Mouse (Mus musculus): ENCODE measurements around the gene Slc22a7. TPM values are rescaled to one million over a fixed set of nuclear protein-coding genes. Genes with fewer than 3 reads are reported as not detected.

Slc22a7 gene
- polyA plus RNA-seq, 1 experiment from 2014 or later: not detected

- Histone ChIP-seq H3K4me1 (peaks cover 10% of the 10 kb centered on the region), H3K9ac (0 out of 2 replicates have a peak within 1 kb of the TSS, but pooled peaks have one; percentile 27), H3K36me3 (peaks cover 6% of the 10 kb centered on the region; the same call in 1 of the 2 replicates), H3K27ac (no peak within 1 kb of the TSS), H3K9me3 (replicated peaks) (no peaks in the 10 kb centered on the region), H3K4me3 (peak within 1 kb of the TSS; percentile 12; the same call in 1 of the 2 replicates), H3K27me3 (0 out of 2 replicates have a peak, but pooled peaks cover 5% of the 10 kb centered on the region), H3K4me2 (replicated peaks) (peak within 1 kb of the TSS; percentile 47)
- no peak for ATAC-seq (ENCODE audit: low FRiP score)
- WGBS: 11% methylated on average over 18 of the region's 18 CpGs
Observed at GRCm38 (mm10) chr17:46428761-46429414, 9.4 kb downstream of the Slc22a7 start, which contains the start of gene Crip3. Gene Crip3, plus strand, starts transcription at chr17:46428926.

GRCm38 (mm10) chr17:46426496-46426895 is 11.8 kb downstream of the Slc22a7 start:
- Histone ChIP-seq H3K4me2 (replicated peaks) (no peak overlapping the region), H3K9ac (no peak overlapping the region), H3K4me3 (no peak overlapping the region), H3K4me1 (peaks cover 8% of the 10 kb centered on the region), H3K36me3 (peaks cover 6% of the 10 kb centered on the region; the same call in 1 of the 2 replicates), H3K27ac (no peak overlapping the region), H3K9me3 (replicated peaks) (no peaks in the 10 kb centered on the region), H3K27me3 (0 out of 2 replicates have a peak, but pooled peaks cover 5% of the 10 kb centered on the region)
- ATAC-seq (ENCODE audit: low FRiP score): no peak

- Histone ChIP-seq H3K4me3 (no peak overlapping the region), H3K4me1 (no peaks in the 10 kb centered on the region), H3K9me3 (replicated peaks) (no peaks in the 10 kb centered on the region), H3K27ac (no peak overlapping the region), H3K36me3 (peaks cover 7% of the 10 kb centered on the region), H3K27me3 (no peaks in the 10 kb centered on the region), H3K4me2 (replicated peaks) (no peak overlapping the region), H3K9ac (no peak overlapping the region)
- no peak for ATAC-seq (ENCODE audit: low FRiP score)
Observed at GRCm38 (mm10) chr17:46419717-46420116, 18.5 kb downstream of the Slc22a7 start.

GRCm38 (mm10) chr17:46418628-46419027 is 19.6 kb downstream of the Slc22a7 start:
- Histone ChIP-seq H3K4me3 (no peak overlapping the region), H3K36me3 (peaks cover 13% of the 10 kb centered on the region), H3K4me2 (replicated peaks) (no peak overlapping the region), H3K4me1 (no peaks in the 10 kb centered on the region), H3K9me3 (replicated peaks) (no peaks in the 10 kb centered on the region), H3K9ac (no peak overlapping the region), H3K27ac (no peak overlapping the region), H3K27me3 (no peaks in the 10 kb centered on the region)
- no peak for ATAC-seq (ENCODE audit: low FRiP score)
- WGBS: 85% methylated on average over 5 of the region's 5 CpGs

- no peaks in the 10 kb centered on the region for H3K4me1 ChIP-seq
- H3K4me2 ChIP-seq (replicated peaks): no peak overlapping the region
- no peak for ATAC-seq (ENCODE audit: low FRiP score)
- peaks cover 66% of the 10 kb centered on the region for H3K36me3 ChIP-seq
- no peak overlapping the region for H3K4me3 ChIP-seq
- 58% methylated on average over 3 of the region's 3 CpGs for WGBS
- H3K27ac ChIP-seq: no peak overlapping the region
- H3K27me3 ChIP-seq: no peaks in the 10 kb centered on the region
- H3K9me3 ChIP-seq (replicated peaks): no peaks in the 10 kb centered on the region
- H3K9ac ChIP-seq: no peak overlapping the region
Observed at GRCm38 (mm10) chr17:46408478-46408877, 29.8 kb downstream of the Slc22a7 start.

- peaks cover 38% of the 10 kb centered on the region for H3K36me3 ChIP-seq
- H3K4me3 ChIP-seq: no peak overlapping the region
- H3K4me2 ChIP-seq (replicated peaks): no peak overlapping the region
- H3K4me1 ChIP-seq: no peaks in the 10 kb centered on the region
- no peak for ATAC-seq (ENCODE audit: low FRiP score)
- no peak overlapping the region for H3K9ac ChIP-seq
- H3K27ac ChIP-seq: no peak overlapping the region
- no peaks in the 10 kb centered on the region for H3K9me3 ChIP-seq (replicated peaks)
- no peaks in the 10 kb centered on the region for H3K27me3 ChIP-seq
- WGBS: 83% methylated on average over 1 of the region's 1 CpGs
Observed at GRCm38 (mm10) chr17:46394631-46395030, 43.6 kb downstream of the Slc22a7 start.

- Histone ChIP-seq H3K36me3 (peaks cover 37% of the 10 kb centered on the region), H3K4me2 (replicated peaks) (no peak overlapping the region), H3K4me1 (no peaks in the 10 kb centered on the region), H3K9ac (no peak overlapping the region), H3K4me3 (no peak overlapping the region), H3K27ac (no peak overlapping the region), H3K9me3 (replicated peaks) (no peaks in the 10 kb centered on the region), H3K27me3 (no peaks in the 10 kb centered on the region)
- no peak for ATAC-seq (ENCODE audit: low FRiP score)
- 48% methylated on average over 2 of the region's 2 CpGs for WGBS
Observed at GRCm38 (mm10) chr17:46393012-46393411, 45.2 kb downstream of the Slc22a7 start.

GRCm38 (mm10) chr17:46388200-46388599 is 50.1 kb downstream of the Slc22a7 start:
- no peaks in the 10 kb centered on the region for H3K27me3 ChIP-seq
- 89% methylated on average over 3 of the region's 3 CpGs for WGBS
- H3K4me2 ChIP-seq (replicated peaks): no peak overlapping the region
- no peak overlapping the region for H3K4me3 ChIP-seq
- ATAC-seq (ENCODE audit: low FRiP score): no peak
- no peak overlapping the region for H3K27ac ChIP-seq
- peaks cover 19% of the 10 kb centered on the region for H3K4me1 ChIP-seq
- H3K9ac ChIP-seq: no peak overlapping the region
- peaks cover 27% of the 10 kb centered on the region for H3K36me3 ChIP-seq
- no peaks in the 10 kb centered on the region for H3K9me3 ChIP-seq (replicated peaks)

GRCm38 (mm10) chr17:46384061-46384801 is 54.0 kb downstream of the Slc22a7 start:
- ATAC-seq (ENCODE audit: low FRiP score): peak; percentile 18
- Histone ChIP-seq H3K27ac (peak overlapping the region; percentile 94), H3K9ac (peak overlapping the region; percentile 98), H3K4me2 (replicated peaks) (peak overlapping the region; percentile 63), H3K4me1 (peaks cover 19% of the 10 kb centered on the region), H3K4me3 (peak overlapping the region; percentile 97), H3K9me3 (replicated peaks) (no peaks in the 10 kb centered on the region), H3K27me3 (no peaks in the 10 kb centered on the region), H3K36me3 (peaks cover 19% of the 10 kb centered on the region)
- under 1% methylated on average over 55 of the region's 70 CpGs for WGBS

- WGBS: under 1% methylated on average over 40 of the region's 105 CpGs
- H3K4me1 ChIP-seq: peaks cover 19% of the 10 kb centered on the region
- peak within 1 kb of the TSS; percentile 98 for H3K9ac ChIP-seq
- peak within 1 kb of the TSS; percentile 97 for H3K4me3 ChIP-seq
- H3K27ac ChIP-seq: peak within 1 kb of the TSS; percentile 94
- peaks cover 14% of the 10 kb centered on the region for H3K36me3 ChIP-seq
- H3K27me3 ChIP-seq: no peaks in the 10 kb centered on the region
- peak within 1 kb of the TSS; percentile 63 for H3K4me2 ChIP-seq (replicated peaks)
- peak; percentile 97 for ATAC-seq (ENCODE audit: low FRiP score)
- H3K9me3 ChIP-seq (replicated peaks): no peaks in the 10 kb centered on the region
Observed at GRCm38 (mm10) chr17:46383294-46384060, 54.8 kb downstream of the Slc22a7 start, which contains the start of gene Zfp318. Gene Zfp318, plus strand, starts transcription at chr17:46383731.

Measured in hindbrain, embryonic 12.5 days (tissue).